Mouse (Mus musculus): Measurements from ENCODE around the gene E130114P18Rik. TPM values are rescaled to one million over a fixed set of nuclear protein-coding genes. Genes with fewer than 3 reads are reported as not detected.

E130114P18Rik gene
- polyA plus RNA-seq, 1 experiment from 2014 or later: 6.3 TPM

DNA sequence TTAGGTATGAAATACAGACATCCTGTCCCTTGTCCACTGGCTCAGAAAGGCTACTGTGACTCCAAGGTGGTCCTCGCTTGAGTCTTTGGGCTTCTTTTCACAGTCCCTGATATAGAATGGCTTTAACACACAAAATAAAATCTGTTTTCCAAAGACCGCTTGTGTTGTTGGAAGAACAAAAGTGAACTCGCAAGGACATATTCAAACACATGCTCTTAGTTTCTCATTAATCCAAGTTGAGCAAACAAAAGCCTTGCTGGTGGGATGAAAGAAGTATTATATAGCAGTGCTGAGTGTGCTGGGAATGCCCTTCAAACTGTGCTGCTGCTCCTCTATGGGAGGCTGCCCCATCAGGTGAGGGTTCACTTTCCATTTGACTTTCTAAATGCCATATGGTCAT, 169.7 kb downstream of the E130114P18Rik start:
- H3K4me1 ChIP-seq (ENCODE audit: control insufficient read depth, insufficient read depth, low read length): peaks cover 5% of the 10 kb centered on the region; the same call in 1 of the 2 replicates
- 71% methylated on average over 3 of the region's 3 CpGs for WGBS
- no peak overlapping the region for H3K9ac ChIP-seq (replicated peaks; ENCODE audit: low read depth, low read length)
- no peaks in the 10 kb centered on the region for H3K27me3 ChIP-seq (ENCODE audit: control insufficient read depth, insufficient read depth, low read length)
- H3K9me3 ChIP-seq (ENCODE audit: control insufficient read depth, low read depth, low read length): no peaks in the 10 kb centered on the region
- H3K36me3 ChIP-seq (ENCODE audit: control insufficient read depth, insufficient read depth, low read length): no peaks in the 10 kb centered on the region
- no peak overlapping the region for H3K27ac ChIP-seq (ENCODE audit: low read length)
- H3K4me2 ChIP-seq (replicated peaks; ENCODE audit: low read depth, low read length): no peak overlapping the region
- no peak for ATAC-seq (ENCODE audit: insufficient number of reproducible peaks, insufficient read depth, low FRiP score, low read depth)
- H3K4me3 ChIP-seq (ENCODE audit: low read depth, low read length): no peak overlapping the region

DNA sequence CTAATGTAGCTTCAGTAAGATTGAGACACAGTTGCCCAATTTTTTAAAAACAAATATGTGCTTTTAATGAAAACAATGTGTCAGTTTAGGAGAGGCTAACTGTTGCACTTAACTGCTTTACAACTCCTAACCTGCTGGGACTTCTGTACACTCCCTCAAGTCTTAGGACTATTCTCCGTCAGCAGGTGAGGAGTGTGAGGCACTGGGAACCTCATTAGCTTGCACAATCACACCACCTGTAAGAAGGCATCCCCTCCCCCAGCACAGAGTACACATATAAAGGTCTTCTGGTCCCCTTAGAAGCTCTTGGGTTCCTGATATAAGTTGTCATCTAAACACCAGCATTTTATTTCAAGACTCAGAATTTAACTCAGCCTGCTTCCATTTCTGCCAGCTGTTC, 170.7 kb downstream of the E130114P18Rik start:
- Histone ChIP-seq H3K27me3 (ENCODE audit: control insufficient read depth, insufficient read depth, low read length) (no peaks in the 10 kb centered on the region), H3K9ac (replicated peaks; ENCODE audit: low read depth, low read length) (no peak overlapping the region), H3K27ac (ENCODE audit: low read length) (peak overlapping the region; percentile 11; the same call in 1 of the 2 replicates), H3K4me1 (ENCODE audit: control insufficient read depth, insufficient read depth, low read length) (peaks cover 5% of the 10 kb centered on the region; the same call in 1 of the 2 replicates), H3K4me2 (replicated peaks; ENCODE audit: low read depth, low read length) (no peak overlapping the region), H3K36me3 (ENCODE audit: control insufficient read depth, insufficient read depth, low read length) (no peaks in the 10 kb centered on the region), H3K9me3 (ENCODE audit: control insufficient read depth, low read depth, low read length) (no peaks in the 10 kb centered on the region), H3K4me3 (ENCODE audit: low read depth, low read length) (no peak overlapping the region)
- WGBS: 67% methylated on average over 1 of the region's 1 CpGs
- ATAC-seq (ENCODE audit: insufficient number of reproducible peaks, insufficient read depth, low FRiP score, low read depth): no peak

DNA sequence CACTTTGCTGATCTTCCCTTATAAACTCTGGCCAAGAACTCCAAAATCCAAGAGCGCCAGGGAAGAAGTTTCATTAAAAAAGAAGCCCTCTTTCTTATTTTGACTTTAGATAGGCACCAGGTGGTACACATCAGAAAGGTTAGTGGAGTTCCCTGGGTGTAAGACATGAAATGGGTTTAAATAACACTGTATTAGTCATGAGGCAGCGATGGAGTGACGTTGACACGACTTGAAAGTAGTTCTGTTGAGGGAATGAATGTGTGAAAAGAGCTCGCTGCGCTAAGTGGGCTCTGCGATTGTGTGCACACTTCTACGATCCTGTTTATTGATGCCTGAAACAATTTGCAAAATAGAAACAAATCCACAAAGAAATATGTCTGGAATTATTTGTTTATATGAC, 171.4 kb downstream of the E130114P18Rik start:
- Histone ChIP-seq H3K4me1 (ENCODE audit: control insufficient read depth, insufficient read depth, low read length) (peaks cover 3% of the 10 kb centered on the region), H3K9ac (replicated peaks; ENCODE audit: low read depth, low read length) (no peak overlapping the region), H3K9me3 (ENCODE audit: control insufficient read depth, low read depth, low read length) (no peaks in the 10 kb centered on the region), H3K27ac (ENCODE audit: low read length) (no peak overlapping the region), H3K4me2 (replicated peaks; ENCODE audit: low read depth, low read length) (no peak overlapping the region; the same call in 1 of the 2 replicates), H3K27me3 (ENCODE audit: control insufficient read depth, insufficient read depth, low read length) (no peaks in the 10 kb centered on the region), H3K36me3 (ENCODE audit: control insufficient read depth, insufficient read depth, low read length) (no peaks in the 10 kb centered on the region), H3K4me3 (ENCODE audit: low read depth, low read length) (no peak overlapping the region)
- no peak for ATAC-seq (ENCODE audit: insufficient number of reproducible peaks, insufficient read depth, low FRiP score, low read depth)
- 51% methylated on average over 8 of the region's 8 CpGs for WGBS

DNA sequence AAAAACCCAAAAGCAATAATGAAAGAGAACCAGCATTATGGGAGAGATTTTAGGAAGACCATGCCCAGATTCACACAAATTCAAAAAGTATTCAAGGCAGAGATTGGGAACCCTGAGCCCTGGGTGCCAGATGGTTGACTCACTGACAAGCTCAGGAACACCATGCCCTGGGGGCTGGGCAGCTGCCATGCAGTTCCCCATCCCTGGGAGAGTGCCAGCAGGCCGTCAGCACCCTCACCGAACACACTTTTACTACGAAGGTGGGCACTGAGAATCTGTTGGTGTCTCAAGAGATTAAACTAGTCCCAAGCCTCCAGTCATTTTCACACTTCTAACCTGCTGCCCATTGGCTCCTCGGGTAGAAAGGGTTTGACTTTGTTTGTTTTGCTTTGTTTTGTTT, 175.3 kb downstream of the E130114P18Rik start:
- H3K9ac ChIP-seq (replicated peaks; ENCODE audit: low read depth, low read length): no peak overlapping the region
- H3K4me2 ChIP-seq (replicated peaks; ENCODE audit: low read depth, low read length): no peak overlapping the region
- ATAC-seq (ENCODE audit: insufficient number of reproducible peaks, insufficient read depth, low FRiP score, low read depth): no peak
- H3K36me3 ChIP-seq (ENCODE audit: control insufficient read depth, insufficient read depth, low read length): no peaks in the 10 kb centered on the region
- no peak overlapping the region for H3K27ac ChIP-seq (ENCODE audit: low read length)
- H3K9me3 ChIP-seq (ENCODE audit: control insufficient read depth, low read depth, low read length): no peaks in the 10 kb centered on the region
- 85% methylated on average over 4 of the region's 4 CpGs for WGBS
- peaks cover 4% of the 10 kb centered on the region; the same call in 1 of the 2 replicates for H3K4me1 ChIP-seq (ENCODE audit: control insufficient read depth, insufficient read depth, low read length)
- no peaks in the 10 kb centered on the region for H3K27me3 ChIP-seq (ENCODE audit: control insufficient read depth, insufficient read depth, low read length)
- no peak overlapping the region for H3K4me3 ChIP-seq (ENCODE audit: low read depth, low read length)

DNA sequence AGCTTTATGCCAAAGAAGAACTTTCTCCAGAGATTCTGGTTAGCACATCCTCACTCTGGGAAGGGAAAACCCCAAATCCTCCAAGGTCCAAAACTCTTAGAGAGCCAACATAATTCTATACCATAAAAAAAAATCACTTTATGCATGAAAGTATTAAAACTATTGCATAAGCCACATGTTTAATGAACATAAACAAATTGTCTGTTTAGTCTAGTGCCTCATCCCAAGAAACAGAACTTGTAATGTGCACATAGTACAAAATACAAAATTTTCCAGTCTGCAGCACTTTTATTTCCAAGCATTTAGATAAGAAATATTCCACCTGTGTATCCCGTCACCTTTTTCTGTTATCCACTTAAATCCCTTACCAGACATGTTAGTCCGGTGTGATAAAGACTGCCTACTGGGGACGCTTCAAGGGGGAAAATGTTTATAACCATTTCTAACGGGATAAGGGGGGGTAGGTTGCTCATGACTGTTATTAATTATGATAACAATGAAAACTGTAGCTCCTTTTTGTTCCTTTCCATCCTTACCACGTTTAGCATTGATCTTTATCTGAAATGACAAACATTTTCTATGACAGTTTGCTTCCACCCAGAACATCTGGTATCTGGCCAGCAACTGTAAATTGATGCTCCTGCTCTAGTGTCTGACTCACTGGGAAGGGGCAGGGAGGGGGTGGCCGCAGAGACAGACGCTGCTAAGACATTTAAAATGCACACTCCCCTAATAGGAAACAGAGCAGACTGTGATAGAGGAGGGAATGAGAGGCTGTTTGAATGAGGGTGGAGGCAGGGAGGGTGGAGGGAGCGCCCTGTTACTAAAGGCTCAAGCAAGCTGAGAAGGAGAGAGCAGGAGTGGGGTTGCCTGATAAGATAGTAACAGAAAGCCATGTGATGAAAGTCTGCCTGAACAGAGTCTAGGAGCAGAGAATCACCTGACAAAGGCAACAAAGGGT, 176.7 kb downstream of the E130114P18Rik start:
- Histone ChIP-seq H3K4me2 (replicated peaks; ENCODE audit: low read depth, low read length) (peak overlapping the region; percentile 13; the same call in 1 of the 2 replicates), H3K4me3 (ENCODE audit: low read depth, low read length) (no peak overlapping the region), H3K9ac (replicated peaks; ENCODE audit: low read depth, low read length) (no peak overlapping the region), H3K4me1 (ENCODE audit: control insufficient read depth, insufficient read depth, low read length) (peaks cover 4% of the 10 kb centered on the region; the same call in 1 of the 2 replicates), H3K27me3 (ENCODE audit: control insufficient read depth, insufficient read depth, low read length) (no peaks in the 10 kb centered on the region), H3K9me3 (ENCODE audit: control insufficient read depth, low read depth, low read length) (no peaks in the 10 kb centered on the region), H3K36me3 (ENCODE audit: control insufficient read depth, insufficient read depth, low read length) (no peaks in the 10 kb centered on the region), H3K27ac (ENCODE audit: low read length) (0 out of 2 replicates have a peak overlapping the region, but pooled peaks have one; percentile 33)
- WGBS: 15% methylated on average over 8 of the region's 8 CpGs
- ATAC-seq (ENCODE audit: insufficient number of reproducible peaks, insufficient read depth, low FRiP score, low read depth): peak; percentile 77; the same call in 1 of the 2 replicates

DNA sequence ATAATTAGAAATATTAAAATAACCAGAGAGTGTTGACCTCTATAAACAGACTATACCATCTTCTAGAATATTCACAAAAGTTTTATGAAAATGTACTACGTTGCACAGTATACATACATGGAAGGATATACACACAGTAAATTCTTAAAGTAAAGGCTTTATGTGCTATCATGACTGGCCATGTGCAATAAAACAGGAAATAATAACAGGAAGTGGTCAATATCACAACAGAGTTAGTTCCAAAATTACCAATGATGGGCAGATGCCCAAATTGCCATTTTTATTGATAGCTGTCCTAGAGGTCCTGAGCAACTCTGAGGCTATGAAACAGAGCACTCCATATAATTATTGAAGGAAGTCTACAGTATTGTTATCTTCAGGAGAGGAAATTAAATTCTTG, 180.4 kb downstream of the E130114P18Rik start:
- H3K27ac ChIP-seq (ENCODE audit: low read length): no peak overlapping the region
- ATAC-seq (ENCODE audit: insufficient number of reproducible peaks, insufficient read depth, low FRiP score, low read depth): no peak
- WGBS: 98% methylated on average over 1 of the region's 1 CpGs
- no peaks in the 10 kb centered on the region for H3K9me3 ChIP-seq (ENCODE audit: control insufficient read depth, low read depth, low read length)
- H3K27me3 ChIP-seq (ENCODE audit: control insufficient read depth, insufficient read depth, low read length): no peaks in the 10 kb centered on the region
- H3K4me2 ChIP-seq (replicated peaks; ENCODE audit: low read depth, low read length): no peak overlapping the region
- H3K9ac ChIP-seq (replicated peaks; ENCODE audit: low read depth, low read length): no peak overlapping the region
- no peaks in the 10 kb centered on the region for H3K36me3 ChIP-seq (ENCODE audit: control insufficient read depth, insufficient read depth, low read length)
- peaks cover 4% of the 10 kb centered on the region; the same call in 1 of the 2 replicates for H3K4me1 ChIP-seq (ENCODE audit: control insufficient read depth, insufficient read depth, low read length)
- no peak overlapping the region for H3K4me3 ChIP-seq (ENCODE audit: low read depth, low read length)

DNA sequence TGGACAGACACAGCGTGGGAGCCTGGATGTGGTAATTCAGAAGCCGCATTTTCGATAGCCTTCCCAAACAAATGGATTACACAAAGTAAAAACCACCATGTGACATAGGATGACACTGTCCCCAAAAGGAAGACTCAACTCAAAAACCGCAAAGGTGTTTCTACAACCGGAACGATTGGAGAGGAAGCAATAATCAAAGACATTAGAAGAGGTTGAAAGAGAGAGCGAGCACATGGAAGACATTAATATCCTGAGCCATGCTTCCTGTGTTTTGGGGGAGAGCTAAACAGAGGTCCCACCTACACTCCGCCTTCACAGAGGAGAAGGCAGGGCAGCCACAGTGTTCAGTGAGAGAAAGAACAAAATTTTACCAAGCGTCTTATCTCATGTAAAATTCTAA, 181.5 kb downstream of the E130114P18Rik start:
- no peak for ATAC-seq (ENCODE audit: insufficient number of reproducible peaks, insufficient read depth, low FRiP score, low read depth)
- 89% methylated on average over 9 of the region's 9 CpGs for WGBS
- Histone ChIP-seq H3K36me3 (ENCODE audit: control insufficient read depth, insufficient read depth, low read length) (no peaks in the 10 kb centered on the region), H3K27me3 (ENCODE audit: control insufficient read depth, insufficient read depth, low read length) (no peaks in the 10 kb centered on the region), H3K4me2 (replicated peaks; ENCODE audit: low read depth, low read length) (no peak overlapping the region), H3K4me1 (ENCODE audit: control insufficient read depth, insufficient read depth, low read length) (no peaks in the 10 kb centered on the region), H3K4me3 (ENCODE audit: low read depth, low read length) (no peak overlapping the region), H3K9ac (replicated peaks; ENCODE audit: low read depth, low read length) (no peak overlapping the region), H3K9me3 (ENCODE audit: control insufficient read depth, low read depth, low read length) (no peaks in the 10 kb centered on the region), H3K27ac (ENCODE audit: low read length) (no peak overlapping the region)

DNA sequence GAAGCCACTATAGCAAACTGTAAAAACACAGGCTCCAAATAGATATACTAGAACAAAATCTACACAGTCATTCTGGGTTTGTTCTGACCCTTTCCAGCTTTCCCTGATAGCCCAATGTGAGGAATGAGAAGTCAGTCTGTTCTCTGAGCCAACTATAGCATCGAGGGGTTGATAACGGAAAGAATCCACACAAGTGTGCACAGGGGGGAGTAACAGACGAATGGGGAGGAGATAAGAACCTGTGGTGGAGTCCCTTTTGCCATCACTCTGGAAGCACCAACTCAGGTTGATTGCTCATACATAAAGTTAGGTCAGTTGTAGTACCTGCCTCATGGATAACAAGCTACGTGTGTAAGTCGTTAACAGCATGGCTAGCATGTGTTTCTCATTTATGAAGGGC, 184.0 kb downstream of the E130114P18Rik start:
- no peak overlapping the region for H3K27ac ChIP-seq (ENCODE audit: low read length)
- H3K4me3 ChIP-seq (ENCODE audit: low read depth, low read length): no peak overlapping the region
- 76% methylated on average over 5 of the region's 5 CpGs for WGBS
- no peak overlapping the region for H3K9ac ChIP-seq (replicated peaks; ENCODE audit: low read depth, low read length)
- no peaks in the 10 kb centered on the region for H3K9me3 ChIP-seq (ENCODE audit: control insufficient read depth, low read depth, low read length)
- H3K4me2 ChIP-seq (replicated peaks; ENCODE audit: low read depth, low read length): no peak overlapping the region
- no peaks in the 10 kb centered on the region for H3K4me1 ChIP-seq (ENCODE audit: control insufficient read depth, insufficient read depth, low read length)
- no peaks in the 10 kb centered on the region for H3K27me3 ChIP-seq (ENCODE audit: control insufficient read depth, insufficient read depth, low read length)
- ATAC-seq (ENCODE audit: insufficient number of reproducible peaks, insufficient read depth, low FRiP score, low read depth): no peak
- H3K36me3 ChIP-seq (ENCODE audit: control insufficient read depth, insufficient read depth, low read length): no peaks in the 10 kb centered on the region
